Mouse (Mus musculus) hindbrain, embryonic 13.5 days (tissue): ENCODE measurements around the gene Msh5. TPM values are rescaled to one million over a fixed set of nuclear protein-coding genes. Genes with fewer than 3 reads are reported as not detected.

Experiments
- ATAC-seq: fragments of 200-750 bp; cut with Nextera tagmentation; 2 replicates; pipeline ENCODE4 v1.8.0; 2017; ENCODE audit warnings: moderate TSS enrichment; ENCODE audit not compliant: low FRiP score
- H3K27ac ChIP-seq: fragments of 300-500 bp; sonication (generic); 2 replicates; pipeline ENCODE4 v1.5.1; 2015; ENCODE audit warnings: inconsistent platforms, mild to moderate bottlenecking, moderate library complexity
- H3K27me3 ChIP-seq: fragments of 300-500 bp; sonication (generic); 2 replicates; pipeline ENCODE4 v1.6.1; 2015; ENCODE audit warnings: mild to moderate bottlenecking, inconsistent platforms
- H3K36me3 ChIP-seq: fragments of 300-500 bp; sonication (generic); 2 replicates; pipeline ENCODE4 v1.6.1; 2015; ENCODE audit warnings: mild to moderate bottlenecking, inconsistent platforms
- H3K4me1 ChIP-seq: fragments of 300-500 bp; sonication (generic); replicated peaks from 2 replicates; pipeline ENCODE4 v1.6.1; 2015; ENCODE audit warnings: inconsistent platforms
- H3K4me2 ChIP-seq: fragments of 300-500 bp; sonication (generic); 2 replicates; pipeline ENCODE4 v1.6.1; 2015; ENCODE audit warnings: inconsistent platforms, mild to moderate bottlenecking, moderate library complexity
- H3K4me3 ChIP-seq: fragments of 300-500 bp; sonication (generic); 2 replicates; pipeline ENCODE4 v1.5.1; 2015; ENCODE audit warnings: mild to moderate bottlenecking, inconsistent platforms
- H3K9ac ChIP-seq: fragments of 300-500 bp; sonication (generic); 2 replicates; pipeline ENCODE4 v1.6.1; 2015; ENCODE audit warnings: mild to moderate bottlenecking, inconsistent platforms
- H3K9me3 ChIP-seq: fragments of 300-500 bp; sonication (generic); 2 replicates; pipeline ENCODE4 v1.6.1; 2016; ENCODE audit warnings: inconsistent platforms
- WGBS: fragments of 180-500 bp; shearing (Covaris S2); methylation state at CpG from one replicate; pipeline ENCODE4 v1.1.7; 2015; 5-methylcytosine and 5-hydroxymethylcytosine counted together
- polyA plus RNA-seq: library from polyadenylated mRNA; unstranded; fragments of >200 nt; fragmentation: Nextera tagmentation; extraction: Ambion mirVana; gene quantifications from 2 replicates; pipeline ENCODE4 v1.2.1, GENCODE M21; 2015

The Msh5 gene
- polyA plus RNA-seq, 1 experiment from 2014 or later, result 3.5 TPM

DNA sequence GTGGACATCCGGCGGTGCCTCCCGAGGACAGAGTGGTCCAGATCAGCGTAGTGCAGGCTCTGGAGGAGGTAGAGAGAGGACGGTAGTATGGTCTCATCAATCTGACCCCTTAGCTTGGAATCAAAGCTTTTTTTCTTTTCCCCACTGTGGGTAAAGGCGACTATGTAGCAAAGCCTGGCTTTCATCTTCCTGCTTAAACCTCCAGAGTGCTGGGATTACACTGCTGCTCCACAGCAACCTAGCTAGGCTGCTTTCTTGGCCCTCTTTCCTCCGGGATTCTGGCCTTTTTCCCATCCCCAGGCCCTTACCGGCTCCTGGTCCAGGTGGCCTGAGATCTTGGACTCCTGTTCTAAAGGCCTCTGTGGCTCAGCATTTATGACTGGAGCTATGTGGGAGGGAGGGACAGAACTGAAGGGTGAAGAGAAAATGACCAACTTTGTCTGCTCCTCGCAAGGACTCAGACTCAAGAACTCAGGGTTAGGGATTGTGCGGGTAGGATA lies 17.9 kb upstream of the Msh5 start:
- Histone ChIP-seq H3K9ac (peak overlapping the region; percentile 36), H3K36me3 (peaks cover 30% of the 10 kb centered on the region), H3K4me3 (peak overlapping the region; percentile 24), H3K9me3 (no peaks in the 10 kb centered on the region), H3K4me2 (peak overlapping the region; percentile 53), H3K4me1 (peaks cover 38% of the 10 kb centered on the region), H3K27me3 (peaks cover 73% of the 10 kb centered on the region), H3K27ac (no peak overlapping the region)
- ATAC-seq, result no peak
- 42% methylated on average over 10 of the region's 10 CpGs for WGBS

DNA sequence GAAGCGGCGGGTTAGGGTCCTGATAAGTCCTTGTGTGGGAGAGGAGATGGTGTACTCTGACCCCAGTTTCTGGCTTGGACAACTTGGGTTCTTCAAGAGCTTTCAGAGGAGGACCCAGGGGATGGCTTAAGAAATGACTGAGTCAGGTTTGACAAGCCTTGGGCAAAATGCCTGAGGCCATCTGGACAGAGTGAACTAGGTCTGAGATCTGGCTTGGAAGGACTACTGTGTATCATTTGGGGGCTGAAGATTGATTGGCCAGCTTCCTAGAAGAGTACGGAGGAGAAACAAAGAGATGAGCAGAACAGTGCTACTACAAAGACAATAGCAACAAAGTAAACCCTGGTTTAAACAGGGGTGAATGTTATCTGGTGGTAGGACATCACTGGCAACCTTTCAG lies 16.9 kb upstream of the Msh5 start:
- 88% methylated on average over 3 of the region's 3 CpGs for WGBS
- Histone ChIP-seq H3K4me3 (no peak overlapping the region), H3K4me2 (no peak overlapping the region), H3K9me3 (no peaks in the 10 kb centered on the region), H3K9ac (peak overlapping the region; percentile 36; the same call in 1 of the 2 replicates), H3K4me1 (peaks cover 41% of the 10 kb centered on the region), H3K27ac (no peak overlapping the region), H3K27me3 (peaks cover 67% of the 10 kb centered on the region), H3K36me3 (peaks cover 30% of the 10 kb centered on the region)
- no peak for ATAC-seq

DNA sequence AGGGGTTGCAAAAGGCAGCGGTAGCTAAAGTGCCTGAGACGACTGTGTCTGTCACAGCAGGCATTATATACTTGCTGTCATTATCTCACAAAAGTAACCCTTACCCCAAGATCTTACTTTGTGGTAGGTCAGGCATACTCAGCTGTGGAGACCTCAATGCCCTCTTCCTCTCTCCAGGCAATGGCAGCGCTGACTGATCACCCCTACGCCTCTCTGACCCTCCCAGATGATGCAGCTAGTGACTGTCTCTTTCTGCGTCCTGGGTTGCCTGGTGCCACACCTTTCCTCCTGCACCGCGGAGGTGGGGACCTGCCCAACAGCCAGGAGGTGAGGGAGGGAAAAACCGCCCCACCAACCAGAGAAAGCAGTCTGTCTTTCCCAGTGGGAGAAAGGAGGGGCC lies 14.8 kb upstream of the Msh5 start:
- H3K27ac ChIP-seq, result no peak overlapping the region
- H3K4me1 ChIP-seq, result peaks cover 45% of the 10 kb centered on the region
- no peak overlapping the region for H3K4me2 ChIP-seq
- no peak for ATAC-seq
- peaks cover 31% of the 10 kb centered on the region for H3K36me3 ChIP-seq
- no peak overlapping the region for H3K4me3 ChIP-seq
- H3K27me3 ChIP-seq, result peaks cover 46% of the 10 kb centered on the region
- WGBS, result 88% methylated on average over 8 of the region's 8 CpGs
- H3K9ac ChIP-seq, result no peak overlapping the region; the same call in 1 of the 2 replicates
- no peaks in the 10 kb centered on the region for H3K9me3 ChIP-seq

DNA sequence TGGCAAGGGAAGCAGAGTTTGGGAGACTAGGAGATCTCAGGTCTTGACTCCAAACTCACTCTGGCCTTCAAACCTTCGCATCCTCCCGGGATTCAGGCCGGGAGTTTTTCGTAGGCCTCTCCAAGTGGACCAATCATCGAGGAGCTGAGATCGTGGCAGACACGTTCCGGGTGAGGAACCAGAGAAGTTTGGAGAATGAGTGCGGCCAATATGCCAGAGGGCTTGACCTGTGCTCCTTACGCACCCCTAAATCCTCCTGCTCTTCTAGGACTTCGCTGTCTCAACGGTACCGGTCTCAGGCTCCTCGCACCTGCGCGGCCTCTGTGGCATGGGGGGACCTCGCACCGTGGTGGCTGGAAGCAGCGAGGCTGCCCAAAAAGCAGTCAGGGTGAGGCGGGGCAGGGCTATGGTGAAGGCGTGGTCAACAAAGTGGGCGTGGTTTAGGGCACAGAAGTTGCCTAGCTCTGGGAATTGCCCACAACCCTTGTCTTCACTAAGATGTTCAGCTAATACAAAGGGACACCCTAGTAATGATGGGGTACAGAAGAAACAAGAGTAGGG lies 14.3 kb upstream of the Msh5 start:
- no peak for ATAC-seq
- Histone ChIP-seq H3K36me3 (peaks cover 33% of the 10 kb centered on the region), H3K4me3 (peak overlapping the region; percentile 78), H3K4me2 (peak overlapping the region; percentile 88), H3K9ac (peak overlapping the region; percentile 91), H3K27ac (no peak overlapping the region), H3K27me3 (peaks cover 41% of the 10 kb centered on the region), H3K9me3 (no peaks in the 10 kb centered on the region), H3K4me1 (peaks cover 45% of the 10 kb centered on the region)
- WGBS, result 53% methylated on average over 22 of the region's 22 CpGs

DNA sequence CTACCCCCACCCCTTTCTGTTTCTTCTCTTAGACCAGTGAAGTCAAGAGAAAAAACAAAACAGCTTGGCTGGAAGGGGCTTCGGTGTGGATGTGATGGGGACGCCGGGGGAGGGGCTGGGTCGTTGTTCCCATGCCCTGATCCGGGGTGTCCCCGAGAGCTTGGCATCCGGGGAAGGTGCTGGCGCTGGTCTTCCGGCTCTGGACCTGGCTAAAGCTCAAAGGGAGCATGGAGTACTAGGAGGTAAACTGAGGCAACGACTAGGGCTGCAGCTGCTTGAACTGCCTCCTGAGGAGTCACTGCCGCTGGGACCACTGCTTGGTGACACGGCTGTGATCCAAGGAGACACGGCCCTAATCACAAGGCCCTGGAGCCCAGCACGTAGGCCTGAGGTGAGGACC lies 13.5 kb upstream of the Msh5 start:
- peak overlapping the region; percentile 91 for H3K9ac ChIP-seq
- peak; percentile 25 for ATAC-seq
- peak overlapping the region; percentile 88 for H3K4me2 ChIP-seq
- peaks cover 39% of the 10 kb centered on the region for H3K4me1 ChIP-seq
- WGBS, result 30% methylated on average over 14 of the region's 14 CpGs
- peaks cover 34% of the 10 kb centered on the region for H3K27me3 ChIP-seq
- H3K4me3 ChIP-seq, result peak overlapping the region; percentile 78
- H3K27ac ChIP-seq, result no peak overlapping the region
- peaks cover 36% of the 10 kb centered on the region for H3K36me3 ChIP-seq
- H3K9me3 ChIP-seq, result no peaks in the 10 kb centered on the region

DNA sequence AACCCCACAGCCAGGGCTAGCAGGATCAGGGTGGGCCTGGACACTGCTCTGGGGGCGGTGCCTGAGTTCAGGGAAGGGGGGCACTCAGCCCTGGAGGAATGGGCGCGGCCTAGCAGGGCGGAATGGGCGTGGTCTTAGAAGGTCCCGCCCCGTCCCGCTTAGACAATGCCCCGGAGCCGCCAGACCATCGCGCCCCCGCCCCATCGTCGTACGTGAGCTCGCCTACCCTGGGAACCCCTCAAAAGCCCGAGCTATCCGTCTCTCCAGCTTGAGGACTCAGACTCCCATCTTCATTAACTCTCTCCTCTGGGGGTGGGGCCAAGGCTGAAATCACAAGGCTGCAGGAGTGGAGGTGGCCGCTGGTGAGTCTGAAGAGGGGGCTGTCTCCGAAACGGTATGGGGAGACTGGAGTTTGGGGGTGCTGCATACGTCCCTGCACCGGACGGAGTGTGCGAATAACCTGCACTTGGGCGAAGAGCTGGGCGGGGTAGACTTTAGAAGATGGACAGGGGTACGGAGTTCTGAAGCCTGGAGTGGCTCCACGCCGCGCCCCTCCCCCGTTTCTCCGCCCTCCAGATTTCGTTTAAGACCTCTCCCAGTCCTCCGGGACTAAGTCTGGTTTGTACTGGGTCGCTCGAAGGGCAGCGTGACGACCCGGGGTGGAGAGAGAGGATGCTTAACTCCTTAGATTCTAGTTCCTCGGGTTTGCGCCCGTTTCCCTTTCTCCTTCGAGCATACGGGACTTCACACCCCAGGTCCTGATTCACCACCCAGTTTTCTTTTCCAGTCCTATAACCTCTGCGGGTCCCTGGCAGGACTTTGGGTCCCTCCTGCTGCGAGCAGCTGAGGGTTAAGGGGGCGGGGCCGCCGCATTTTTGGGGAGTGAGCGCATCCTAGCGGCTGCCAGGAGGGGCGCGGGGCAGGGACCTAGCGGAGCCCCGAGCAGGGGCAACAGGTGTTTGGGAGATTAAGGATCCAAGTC lies 12.7 kb upstream of the Msh5 start, which contains the start of gene Ddah2:
Gene Ddah2, plus strand, starts transcription at position 125 of the 982 bp plus-strand sequence.
- Histone ChIP-seq H3K4me3 (peak within 1 kb of the TSS; percentile 78), H3K27me3 (peaks cover 25% of the 10 kb centered on the region), H3K36me3 (peaks cover 38% of the 10 kb centered on the region), H3K9ac (peak within 1 kb of the TSS; percentile 91), H3K4me1 (peaks cover 30% of the 10 kb centered on the region), H3K9me3 (no peaks in the 10 kb centered on the region; the same call in 1 of the 2 replicates), H3K4me2 (peak within 1 kb of the TSS; percentile 88), H3K27ac (peak within 1 kb of the TSS; percentile 91)
- peak; percentile 89 for ATAC-seq
- under 1% methylated on average over 57 of the region's 57 CpGs for WGBS

DNA sequence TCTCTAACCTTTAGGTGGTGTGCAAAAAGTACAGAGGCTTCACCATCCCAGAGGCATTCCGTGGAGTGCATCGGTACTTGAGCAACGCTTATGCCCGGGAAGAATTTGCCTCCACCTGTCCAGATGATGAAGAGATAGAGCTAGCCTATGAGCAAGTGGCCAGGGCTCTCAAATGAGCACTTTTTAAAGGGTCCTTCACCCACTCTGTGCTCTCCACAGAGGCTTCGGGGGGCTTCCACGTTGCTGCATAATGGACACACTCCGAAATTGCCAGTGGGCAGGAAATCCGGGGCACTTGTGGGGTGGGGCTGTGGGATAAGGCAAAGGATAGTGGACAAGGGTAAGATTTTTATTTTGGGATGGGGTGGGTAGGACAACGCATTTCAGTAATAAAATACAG lies 11.8 kb upstream of the Msh5 start:
- peaks cover 38% of the 10 kb centered on the region for H3K36me3 ChIP-seq
- peaks cover 29% of the 10 kb centered on the region for H3K4me1 ChIP-seq
- no peaks in the 10 kb centered on the region; the same call in 1 of the 2 replicates for H3K9me3 ChIP-seq
- H3K27ac ChIP-seq, result peak overlapping the region; percentile 91
- peak overlapping the region; percentile 78 for H3K4me3 ChIP-seq
- ATAC-seq, result 0 out of 2 replicates have a peak, but pooled peaks have one; percentile 13
- peaks cover 16% of the 10 kb centered on the region for H3K27me3 ChIP-seq
- H3K4me2 ChIP-seq, result peak overlapping the region; percentile 88; the same call in 1 of the 2 replicates
- 68% methylated on average over 9 of the region's 9 CpGs for WGBS
- H3K9ac ChIP-seq, result peak overlapping the region; percentile 91

DNA sequence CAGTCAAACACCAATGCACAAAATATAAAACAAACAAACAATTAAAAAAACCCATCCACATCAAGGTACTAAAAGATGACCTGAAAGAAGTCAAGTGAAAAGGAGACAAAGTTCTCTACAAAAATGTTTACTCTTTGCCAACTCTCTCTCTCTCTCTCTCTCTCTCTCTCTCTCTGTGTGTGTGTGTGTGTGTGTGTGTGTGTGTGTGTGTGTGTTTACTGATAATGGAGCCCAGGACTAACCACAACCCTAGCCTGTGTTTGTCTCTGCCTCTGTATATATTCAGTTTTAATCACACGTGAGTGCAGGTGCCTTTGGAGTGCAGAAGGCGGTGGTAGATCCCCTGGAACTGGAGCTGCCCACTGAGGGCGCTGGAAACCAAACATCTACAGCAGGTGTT lies 10.5 kb upstream of the Msh5 start:
- no peaks in the 10 kb centered on the region; the same call in 1 of the 2 replicates for H3K9me3 ChIP-seq
- 82% methylated on average over 3 of the region's 3 CpGs for WGBS
- no peak overlapping the region for H3K4me3 ChIP-seq
- peaks cover 7% of the 10 kb centered on the region for H3K27me3 ChIP-seq
- H3K9ac ChIP-seq, result no peak overlapping the region
- no peak overlapping the region for H3K27ac ChIP-seq
- ATAC-seq, result no peak
- H3K4me2 ChIP-seq, result no peak overlapping the region
- peaks cover 39% of the 10 kb centered on the region for H3K4me1 ChIP-seq
- peaks cover 28% of the 10 kb centered on the region for H3K36me3 ChIP-seq

DNA sequence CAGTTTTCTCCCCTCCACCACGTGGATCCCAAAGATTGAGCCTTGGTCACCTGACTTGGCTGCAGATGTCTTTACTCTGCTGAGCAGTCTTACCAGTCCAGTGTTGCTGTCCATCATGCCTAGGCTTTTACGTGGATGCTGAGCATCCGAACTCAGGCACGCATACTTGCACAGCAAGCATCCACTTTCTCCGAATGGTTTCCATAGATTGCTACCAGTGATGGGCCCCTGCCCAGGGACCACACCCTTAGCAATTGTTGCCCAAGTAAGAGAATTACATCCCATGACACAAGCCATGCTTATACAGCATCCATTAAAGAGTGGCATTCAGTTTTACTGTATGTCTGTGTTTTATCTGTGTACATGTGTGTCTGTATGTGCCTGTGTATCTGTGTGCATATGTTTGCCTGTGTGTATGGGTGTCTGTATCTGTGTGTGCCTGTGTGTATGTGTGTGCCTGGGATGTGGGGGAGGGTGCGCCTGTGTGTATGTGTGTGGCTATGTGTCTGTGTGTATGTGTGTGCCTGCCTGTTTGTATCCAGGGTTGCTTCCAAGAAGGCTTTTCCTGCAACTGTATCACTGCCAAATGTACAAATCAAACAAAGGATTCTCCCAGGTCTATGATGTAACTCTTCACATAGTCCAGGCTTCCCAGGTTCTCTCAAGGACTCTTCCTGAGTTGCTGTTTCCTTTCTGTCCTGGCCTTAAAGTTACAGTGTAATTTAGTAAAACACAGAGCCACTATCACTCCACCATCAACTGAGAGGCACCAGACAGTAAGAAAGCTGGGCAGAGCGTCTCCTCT lies 9.3 kb upstream of the Msh5 start:
- Histone ChIP-seq H3K27me3 (no peaks in the 10 kb centered on the region), H3K36me3 (peaks cover 18% of the 10 kb centered on the region), H3K9ac (no peak overlapping the region), H3K4me2 (no peak overlapping the region), H3K4me1 (peaks cover 41% of the 10 kb centered on the region), H3K9me3 (no peaks in the 10 kb centered on the region; the same call in 1 of the 2 replicates), H3K27ac (no peak overlapping the region), H3K4me3 (no peak overlapping the region)
- 92% methylated on average over 7 of the region's 7 CpGs for WGBS
- no peak for ATAC-seq

DNA sequence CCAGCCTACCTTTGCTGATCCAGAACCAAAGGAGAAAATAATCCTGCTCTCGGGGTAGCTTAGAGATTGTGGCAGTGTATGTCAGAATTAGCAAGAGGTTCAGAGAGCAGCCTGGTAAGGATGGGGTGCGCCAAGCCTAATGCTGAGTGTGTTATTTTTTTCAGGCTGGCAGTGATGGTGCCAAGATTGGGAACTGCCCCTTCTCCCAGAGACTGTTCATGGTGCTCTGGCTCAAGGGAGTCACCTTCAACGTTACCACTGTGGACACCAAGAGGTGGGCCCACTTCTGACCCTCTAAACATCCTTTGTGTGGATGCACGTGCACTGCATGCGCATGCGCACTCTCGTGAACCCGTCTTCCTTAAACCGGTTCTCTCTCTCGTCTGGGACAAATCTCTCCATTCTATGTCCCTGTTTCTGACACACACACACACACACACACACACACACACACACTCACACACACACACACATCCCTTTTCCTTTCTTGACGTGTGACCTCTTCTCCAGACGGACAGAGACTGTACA lies 5.8 kb upstream of the Msh5 start:
- Histone ChIP-seq H3K36me3 (peaks cover 13% of the 10 kb centered on the region), H3K9ac (peak overlapping the region; percentile 74), H3K27me3 (no peaks in the 10 kb centered on the region), H3K9me3 (no peaks in the 10 kb centered on the region; the same call in 1 of the 2 replicates), H3K27ac (peak overlapping the region; percentile 90), H3K4me2 (peak overlapping the region; percentile 61), H3K4me3 (no peak overlapping the region), H3K4me1 (peaks cover 38% of the 10 kb centered on the region)
- ATAC-seq, result no peak
- 68% methylated on average over 12 of the region's 12 CpGs for WGBS
